Mouse (Mus musculus) gastrocnemius, postnatal 25 days (tissue): ENCODE measurements around the gene Ddx25. TPM values are rescaled to one million over a fixed set of nuclear protein-coding genes. Genes with fewer than 3 reads are reported as not detected.
A peak's percentile ranks its signal among the peaks of the same experiment; 100 is the strongest.

Experiments
- DNase-seq: peaks from one replicate; pipeline ENCODE4 v3.0.0; 2022
- total RNA-seq, 2 experiments: library from RNA; stranded (reverse); gene quantifications; 1 replicate in 1 of 2; 2 replicates in 1 of 2; pipeline ENCODE4 v1.2.3; 2021

Gene Ddx25
- total RNA-seq, 2 experiments from 2014 or later = not detected

DNA sequence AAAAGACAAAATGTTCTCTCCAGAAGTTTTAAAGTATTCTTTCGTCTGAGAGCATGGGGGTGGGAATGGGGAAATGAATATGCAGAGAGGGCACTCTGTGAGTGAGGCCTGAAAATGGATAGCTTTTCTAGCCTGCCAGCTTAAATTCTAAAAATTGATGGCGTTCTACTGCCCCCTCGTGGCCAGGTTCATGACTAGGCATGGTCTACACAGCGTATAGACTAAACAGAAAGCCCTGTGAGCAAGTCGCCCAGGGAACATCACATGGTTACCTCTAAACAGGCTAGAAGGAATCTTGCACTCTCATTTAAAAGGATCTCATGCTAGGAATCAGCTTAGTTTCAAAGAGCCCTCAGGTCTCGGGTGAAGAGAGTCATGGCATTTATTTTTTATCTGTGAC lies 16.8 kb downstream of the Ddx25 start:
- peak; percentile 26 for DNase-seq

DNA sequence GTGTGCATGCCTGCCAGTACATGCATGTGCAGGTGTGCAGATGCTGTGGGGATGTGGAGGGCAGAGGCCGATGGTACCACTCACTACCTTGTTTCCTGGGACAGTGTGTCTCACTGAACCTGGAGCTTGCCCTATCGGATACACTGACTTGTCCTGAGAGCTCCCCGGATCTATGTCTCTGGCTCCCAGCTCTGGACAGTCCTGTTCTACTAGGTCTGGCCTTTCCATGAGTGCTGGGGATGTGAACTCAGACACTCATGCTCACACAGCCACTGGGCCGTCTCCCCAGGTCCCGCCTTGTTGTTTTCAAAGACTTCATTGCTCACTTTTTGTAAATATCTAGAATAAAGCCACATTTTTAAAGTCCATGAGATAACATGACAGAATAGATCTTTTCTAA lies 17.3 kb downstream of the Ddx25 start:
- no peak for DNase-seq

DNA sequence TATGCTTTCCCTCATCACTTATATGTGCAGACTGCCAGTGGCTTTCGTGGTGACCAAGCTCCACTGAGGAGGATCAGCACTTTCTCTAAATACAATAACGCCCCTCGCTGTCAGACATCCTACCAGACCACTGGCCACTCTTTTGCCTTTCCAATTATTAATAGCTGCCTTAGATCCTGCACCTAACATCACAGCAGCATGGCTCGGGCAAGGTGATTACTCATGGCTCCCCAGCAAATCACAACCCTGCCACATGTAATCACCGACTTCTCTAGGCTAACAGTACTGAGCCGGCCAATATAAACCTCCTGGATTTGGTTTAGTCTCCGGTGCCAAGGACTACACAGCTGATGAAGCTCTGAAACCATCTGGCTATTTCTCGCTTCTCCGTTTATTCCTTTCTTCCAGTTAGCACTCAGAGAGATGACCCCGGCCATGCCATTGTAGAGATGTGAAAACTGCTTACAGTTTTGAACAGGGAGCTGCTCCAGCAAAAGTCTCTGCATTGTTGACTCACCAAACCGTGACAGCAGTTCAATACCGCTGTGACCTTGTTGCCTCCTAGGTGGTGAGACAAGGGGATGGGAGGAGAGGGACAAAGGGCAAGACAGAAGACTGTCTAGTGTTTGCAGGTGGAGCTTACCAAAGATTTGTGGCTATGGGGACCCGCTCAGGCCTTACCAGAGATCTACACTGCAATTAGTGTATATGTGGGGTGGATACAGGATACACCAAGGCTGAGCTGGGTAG lies 19.2 kb downstream of the Ddx25 start:
- no peak for DNase-seq

DNA sequence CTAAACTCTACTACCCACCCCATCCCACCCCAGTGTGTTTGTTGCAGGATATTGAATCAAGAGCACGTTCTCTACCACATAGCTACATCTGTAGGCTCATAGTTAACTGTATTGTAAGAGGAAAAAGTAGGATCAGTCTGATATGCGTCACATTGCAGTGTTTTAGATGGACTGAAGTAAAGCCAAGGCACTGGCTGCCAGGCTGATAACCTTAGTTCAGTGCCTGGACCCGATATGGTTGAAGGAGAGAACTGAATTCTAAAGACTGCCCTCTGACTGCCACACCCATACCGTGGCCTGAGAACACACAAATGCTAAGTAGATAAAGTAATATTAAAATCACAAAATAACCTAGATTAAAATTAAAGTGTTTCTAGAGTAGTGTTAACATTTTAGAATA lies 22.5 kb downstream of the Ddx25 start:
- DNase-seq = no peak

- no peak for DNase-seq
Measured at GRCm38 (mm10) chr9:35535110-35535509, 23.2 kb downstream of the Ddx25 start.

- DNase-seq = no peak
Measured at GRCm38 (mm10) chr9:35533266-35533665, 25.1 kb downstream of the Ddx25 start.

- no peak for DNase-seq
Measured at GRCm38 (mm10) chr9:35529796-35530195, 28.5 kb downstream of the Ddx25 start.

- no peak for DNase-seq
Measured at GRCm38 (mm10) chr9:35529141-35529540, 29.2 kb downstream of the Ddx25 start.

- DNase-seq = peak; percentile 58
Measured at GRCm38 (mm10) chr9:35523941-35524411, 34.4 kb downstream of the Ddx25 start.

- DNase-seq = peak; percentile 61
Measured at GRCm38 (mm10) chr9:35523541-35523940, 34.8 kb downstream of the Ddx25 start.

- no peak for DNase-seq
Measured at GRCm38 (mm10) chr9:35522821-35523515, 35.4 kb downstream of the Ddx25 start.

- DNase-seq = no peak
Measured at GRCm38 (mm10) chr9:35522241-35522640, 36.1 kb downstream of the Ddx25 start.

DNA sequence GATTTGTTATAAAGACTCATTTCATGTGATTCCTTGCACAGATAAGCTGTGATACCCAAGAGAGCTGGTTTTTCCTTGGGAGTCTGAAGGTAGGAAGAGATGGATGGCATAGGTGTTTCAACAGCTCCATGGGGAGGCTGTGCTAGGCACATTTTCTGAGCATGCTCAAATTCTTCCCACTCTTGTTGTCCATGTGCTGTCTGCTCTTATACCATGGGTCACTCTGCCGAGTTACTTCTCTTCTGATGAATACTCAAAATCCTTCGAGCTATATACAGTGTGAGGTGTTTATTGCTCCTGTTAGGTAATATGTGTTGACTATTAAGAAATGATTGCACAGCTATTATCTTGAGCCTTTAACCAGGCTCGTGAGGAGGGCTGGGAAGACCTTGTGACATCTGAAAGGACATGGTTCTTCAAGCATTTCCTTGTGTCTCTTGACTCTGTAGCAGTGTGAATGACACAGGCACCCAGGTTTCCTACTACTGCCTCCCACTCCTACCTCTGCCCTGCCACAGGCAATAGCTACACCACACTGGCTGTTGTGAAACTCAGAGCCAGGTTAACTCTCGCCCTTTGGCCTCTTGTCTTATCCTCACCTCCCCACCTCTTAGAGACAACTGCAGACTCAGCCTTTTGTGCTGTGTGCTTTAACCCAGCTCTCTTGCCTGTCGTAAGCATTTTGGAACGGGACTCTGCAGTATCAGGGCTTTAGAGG lies 37.5 kb downstream of the Ddx25 start:
- no peak for DNase-seq

DNA sequence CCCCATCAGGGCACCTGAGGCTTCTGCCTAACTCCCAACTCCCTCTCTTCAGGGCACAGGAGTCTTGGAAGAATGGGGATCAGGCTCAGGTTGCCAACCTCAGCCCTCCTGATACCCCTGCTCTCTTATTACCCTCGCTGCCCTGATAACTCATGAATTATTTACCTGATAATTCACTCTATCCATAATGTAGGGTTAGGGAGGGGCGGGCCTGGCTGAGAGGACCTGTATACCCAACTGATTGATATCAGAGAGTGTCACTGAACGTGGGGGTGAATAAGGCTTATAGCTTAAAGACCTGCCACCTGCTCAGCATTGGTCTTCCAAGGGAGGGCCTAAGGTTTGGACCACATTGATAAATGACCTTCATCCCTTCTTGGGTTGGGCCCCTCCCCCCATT lies 40.2 kb downstream of the Ddx25 start, which contains the start of gene Gm1113:
Gene Gm1113, minus strand, starts transcription at position 101 of the 400 bp plus-strand sequence.
- no peak for DNase-seq

DNA sequence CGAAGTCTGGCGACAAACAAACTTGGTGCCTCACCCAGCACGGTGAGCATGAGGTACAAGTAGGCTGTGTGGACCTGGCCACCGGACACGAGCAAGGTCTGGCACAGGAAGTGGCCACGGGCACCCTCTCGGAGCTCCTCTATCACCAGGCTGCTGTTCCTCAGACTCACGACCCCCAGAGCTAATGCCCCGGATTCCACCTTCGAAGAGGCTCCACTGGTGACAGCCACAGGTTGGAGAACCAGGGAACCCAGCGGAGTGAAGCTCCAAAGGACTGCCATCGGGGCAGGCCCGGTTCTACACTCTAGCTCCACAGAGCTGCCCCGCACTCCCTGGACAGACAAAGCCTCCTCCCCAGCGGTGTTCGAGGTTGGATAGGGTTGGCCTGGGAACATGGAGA lies 41.6 kb downstream of the Ddx25 start:
- DNase-seq = no peak

DNA sequence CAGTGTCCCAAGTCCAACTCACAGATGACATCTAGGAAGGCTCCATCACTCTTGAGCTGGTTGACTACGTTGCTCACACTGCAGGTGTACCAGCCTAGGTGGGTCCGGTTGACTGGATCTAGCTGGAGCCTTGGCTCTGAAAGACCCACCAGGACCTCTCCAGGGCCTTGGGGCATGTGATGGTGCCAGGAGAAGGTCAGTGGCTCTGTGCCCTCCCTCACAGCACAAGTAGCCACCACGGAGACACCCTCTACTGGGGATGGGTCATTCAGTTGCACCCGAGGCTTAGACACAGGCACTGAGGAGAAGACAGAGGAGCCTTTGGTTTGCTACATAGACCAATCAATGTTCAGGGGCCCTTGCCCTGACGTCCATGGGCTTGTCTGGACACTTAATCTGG lies 42.1 kb downstream of the Ddx25 start:
- DNase-seq = no peak

DNA sequence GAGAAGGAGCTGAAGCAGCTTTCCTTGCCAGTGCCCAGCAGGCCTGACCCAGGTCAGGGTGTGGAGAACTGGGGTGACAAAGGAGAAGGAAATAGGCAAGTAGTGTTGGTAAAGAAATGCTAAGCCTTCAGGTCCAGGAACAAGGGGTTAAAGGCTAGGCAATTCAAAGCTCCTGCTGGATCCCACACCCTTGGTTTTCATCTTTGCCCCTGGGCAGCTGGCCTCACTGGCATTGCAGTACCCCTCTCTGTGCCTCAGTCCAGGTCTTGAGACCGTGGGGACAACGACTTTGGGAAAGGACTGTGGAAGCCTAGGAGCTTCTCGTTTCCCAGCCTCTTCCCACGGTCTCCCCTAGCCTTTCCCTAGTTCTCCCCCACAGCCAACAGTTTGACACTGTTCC lies 44.4 kb downstream of the Ddx25 start:
- no peak for DNase-seq

DNA sequence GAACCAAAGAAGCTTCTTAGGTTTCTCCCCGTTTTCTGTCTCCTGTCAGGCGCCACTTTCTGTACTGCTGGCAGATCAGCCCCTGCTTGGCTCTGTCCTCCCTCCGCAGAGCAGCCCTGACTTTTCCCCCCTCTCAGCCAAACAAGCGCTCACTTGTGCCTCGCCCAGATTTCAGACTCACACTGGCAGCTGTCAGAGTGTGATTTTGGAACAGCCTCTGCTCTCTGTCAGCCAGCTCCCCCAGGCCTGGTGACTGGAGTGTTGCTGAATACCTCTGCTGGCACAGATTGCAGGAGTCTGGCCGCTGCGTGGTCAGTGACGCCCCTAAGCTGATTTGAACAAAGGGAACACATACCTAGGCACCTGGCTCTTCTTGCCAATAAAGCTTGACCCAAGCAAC lies 50.1 kb downstream of the Ddx25 start:
- DNase-seq = peak; percentile 75

DNA sequence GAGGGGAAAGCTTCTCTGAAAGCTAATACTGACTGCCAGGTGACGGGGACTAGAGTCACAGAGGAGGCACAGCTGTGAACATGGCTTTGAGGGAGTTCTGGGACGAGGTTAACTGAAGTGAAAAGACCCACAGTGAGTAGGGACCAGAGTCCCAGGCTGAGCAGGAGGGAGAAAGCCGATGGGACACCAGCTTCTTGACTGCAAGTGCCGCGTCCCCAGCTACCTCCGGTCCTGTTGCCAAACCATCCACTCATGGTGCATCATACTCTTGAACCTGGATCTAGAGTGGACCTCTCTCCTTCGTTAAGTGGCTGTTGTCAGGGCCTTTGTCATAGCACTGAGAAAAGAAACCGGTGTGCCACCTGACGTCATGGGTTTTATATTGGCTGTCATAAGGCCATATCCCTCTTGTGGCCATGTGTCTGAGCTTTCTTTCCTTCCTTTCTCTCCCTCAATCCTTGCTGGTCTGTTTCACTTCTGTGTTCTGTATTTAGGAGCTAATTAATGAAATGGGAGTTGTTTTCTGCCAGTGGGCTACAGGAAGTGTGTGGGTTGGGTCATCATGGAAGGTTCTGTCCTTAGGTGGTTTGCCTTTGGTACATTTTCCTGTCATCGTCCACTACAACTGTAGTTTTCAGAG lies 55.8 kb downstream of the Ddx25 start:
- no peak for DNase-seq

DNA sequence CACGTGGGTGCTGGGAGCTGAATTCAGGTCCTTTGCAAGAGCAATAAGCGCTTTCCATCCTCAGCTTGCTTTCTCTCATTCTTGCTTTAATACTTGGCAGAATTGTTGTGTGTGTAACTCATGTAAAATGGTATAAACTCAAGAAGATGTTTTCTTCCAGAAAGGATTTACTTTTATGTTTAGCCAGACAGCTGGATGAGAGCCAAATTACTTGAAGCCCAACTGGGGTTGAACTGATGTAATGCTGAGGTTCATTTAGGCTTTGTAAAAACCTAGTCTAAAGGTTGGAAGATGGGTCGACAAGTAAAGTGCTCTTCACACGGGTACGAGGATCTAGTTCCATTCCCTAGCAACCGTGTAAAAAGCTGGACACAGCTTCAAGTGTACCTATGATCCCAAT lies 58.4 kb downstream of the Ddx25 start:
- DNase-seq = no peak

DNA sequence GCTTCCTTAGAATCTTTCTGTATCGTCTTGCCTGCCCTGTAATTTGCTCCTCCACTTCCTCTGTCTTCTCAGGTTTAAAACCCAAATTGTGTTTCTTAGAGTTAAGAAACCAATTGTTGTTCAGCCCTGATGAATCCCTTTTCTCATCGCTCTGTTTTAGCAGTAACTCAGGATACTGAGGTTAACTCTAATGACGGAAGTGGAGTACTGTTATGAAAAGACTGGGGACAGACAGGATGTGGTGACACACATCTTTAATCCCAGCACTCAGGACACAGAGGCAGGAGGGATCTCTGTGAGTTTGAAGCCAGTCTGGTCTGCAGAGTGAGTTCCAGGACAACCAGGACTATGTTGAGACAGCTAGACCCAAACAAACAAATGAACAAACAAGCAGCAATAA lies 62.9 kb downstream of the Ddx25 start:
- DNase-seq = no peak

- DNase-seq = no peak
Measured at GRCm38 (mm10) chr9:35494937-35495336, 63.4 kb downstream of the Ddx25 start.

- DNase-seq = no peak
Measured at GRCm38 (mm10) chr9:35493733-35494092, 64.6 kb downstream of the Ddx25 start.
